Mouse (Mus musculus) gastrocnemius, adult 2 months (tissue): ENCODE data around the gene Nosip. TPM values are rescaled to one million over a fixed set of nuclear protein-coding genes. Genes with fewer than 3 reads are reported as not detected.

Source experiments
- DNase-seq: peaks from one replicate; pipeline ENCODE4 v3.0.0; 2022
- H3K27ac ChIP-seq: fragments of 200-600 bp; 2 replicates; pipeline ENCODE4 v1.8.1; 2022; ENCODE audit warnings: mild to moderate bottlenecking
- H3K4me3 ChIP-seq: fragments of 200-600 bp; 2 replicates; pipeline ENCODE4 v1.8.1; 2022; ENCODE audit warnings: mild to moderate bottlenecking, moderate library complexity
- CTCF ChIP-seq: fragments of 200-600 bp; IDR thresholded peaks from 2 replicates; pipeline ENCODE4 v1.8.1; 2022; ENCODE audit warnings: antibody characterized with exemption, mild to moderate bottlenecking, moderate library complexity
- intact Hi-C: fragments of 180-260 bp; cut with DNase I; formaldehyde crosslinking; loops from one replicate; pipeline ENCODE4 v1.15.1; 2025
- total RNA-seq, 2 experiments: library from RNA; stranded (reverse); gene quantifications; 2 replicates each; pipeline ENCODE4 v1.2.3; 2021

The Nosip gene
- total RNA-seq, 2 experiments from 2014 or later: 30.2 to 32.9 TPM

GRCm38 (mm10) chr7:45024281-45025248, 37.7 kb upstream of the Nosip start:
- intact Hi-C loops: no loop called here
- no peak for TF ChIP-seq CTCF
- no peak for DNase-seq
- H3K4me3 ChIP-seq: no peak overlapping the region
- H3K27ac ChIP-seq: peak overlapping the region; percentile 87

GRCm38 (mm10) chr7:45025601-45026220, 36.5 kb upstream of the Nosip start:
- Histone ChIP-seq H3K27ac (peak overlapping the region; percentile 87), H3K4me3 (no peak overlapping the region)
- DNase-seq: peak; percentile 77
- no peak for TF ChIP-seq CTCF
- intact Hi-C loops: no loop called here

GRCm38 (mm10) chr7:45026256-45026655, 36.0 kb upstream of the Nosip start:
- intact Hi-C loops: no loop called here
- Histone ChIP-seq H3K27ac (peak overlapping the region; percentile 87), H3K4me3 (no peak overlapping the region)
- DNase-seq: no peak
- no peak for TF ChIP-seq CTCF

GRCm38 (mm10) chr7:45027761-45028160, 34.5 kb upstream of the Nosip start:
- no peak overlapping the region for H3K27ac ChIP-seq
- intact Hi-C loops: no loop called here
- TF ChIP-seq CTCF: no peak
- DNase-seq: no peak
- H3K4me3 ChIP-seq: no peak overlapping the region

DNA sequence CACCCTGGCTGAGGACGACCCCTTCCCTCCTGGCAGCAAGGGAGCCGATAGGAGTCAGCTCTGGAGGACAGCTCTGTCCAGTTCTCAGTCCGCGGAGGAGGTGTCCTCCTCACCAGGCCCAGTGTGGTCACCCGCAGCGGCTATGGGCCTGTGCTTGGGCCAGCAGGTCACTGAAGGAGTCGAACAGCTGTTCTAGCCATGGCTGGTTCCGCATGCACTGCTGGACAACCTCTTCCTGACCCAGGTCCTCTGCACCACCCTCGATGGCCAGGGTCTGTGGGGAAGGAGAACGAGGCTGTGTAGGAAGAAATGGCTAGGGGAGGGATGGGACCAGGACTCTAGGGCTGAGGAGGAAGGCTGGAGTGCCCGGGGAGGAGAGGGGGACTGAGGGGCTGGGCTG, 33.9 kb upstream of the Nosip start:
- intact Hi-C loops: no loop called here

DNA sequence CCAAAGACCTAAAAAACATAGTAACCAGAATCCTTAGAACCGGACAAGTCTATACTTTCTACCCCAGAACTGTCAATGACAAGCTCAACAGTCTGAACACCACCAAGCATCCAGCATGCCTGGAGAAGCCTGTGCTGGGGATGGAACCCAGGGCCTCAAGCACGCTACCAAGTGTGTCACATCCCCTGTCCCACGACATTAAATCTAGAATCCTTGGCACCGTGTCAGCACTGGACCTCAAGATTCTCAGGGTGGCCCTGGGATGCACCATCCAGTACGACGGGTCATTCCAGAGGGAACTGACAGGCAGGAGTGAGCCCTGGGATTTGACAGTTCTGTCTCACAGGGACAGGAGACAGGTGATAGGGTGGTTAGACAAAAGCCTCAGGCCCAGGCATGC, 32.2 kb upstream of the Nosip start:
- Histone ChIP-seq H3K27ac (no peak overlapping the region), H3K4me3 (no peak overlapping the region)
- TF ChIP-seq CTCF: no peak
- intact Hi-C loops: no loop called here
- DNase-seq: no peak

More for the DNA sequence above, 33.9 kb upstream of the Nosip start:
- no peak for DNase-seq
- TF ChIP-seq CTCF: no peak
- Histone ChIP-seq H3K27ac (no peak overlapping the region), H3K4me3 (no peak overlapping the region)

- Histone ChIP-seq H3K27ac (no peak overlapping the region), H3K4me3 (no peak overlapping the region)
- TF ChIP-seq CTCF: no peak
- no peak for DNase-seq
- intact Hi-C loops: no loop called here
Measured at GRCm38 (mm10) chr7:45030857-45031256, 31.4 kb upstream of the Nosip start.

DNA sequence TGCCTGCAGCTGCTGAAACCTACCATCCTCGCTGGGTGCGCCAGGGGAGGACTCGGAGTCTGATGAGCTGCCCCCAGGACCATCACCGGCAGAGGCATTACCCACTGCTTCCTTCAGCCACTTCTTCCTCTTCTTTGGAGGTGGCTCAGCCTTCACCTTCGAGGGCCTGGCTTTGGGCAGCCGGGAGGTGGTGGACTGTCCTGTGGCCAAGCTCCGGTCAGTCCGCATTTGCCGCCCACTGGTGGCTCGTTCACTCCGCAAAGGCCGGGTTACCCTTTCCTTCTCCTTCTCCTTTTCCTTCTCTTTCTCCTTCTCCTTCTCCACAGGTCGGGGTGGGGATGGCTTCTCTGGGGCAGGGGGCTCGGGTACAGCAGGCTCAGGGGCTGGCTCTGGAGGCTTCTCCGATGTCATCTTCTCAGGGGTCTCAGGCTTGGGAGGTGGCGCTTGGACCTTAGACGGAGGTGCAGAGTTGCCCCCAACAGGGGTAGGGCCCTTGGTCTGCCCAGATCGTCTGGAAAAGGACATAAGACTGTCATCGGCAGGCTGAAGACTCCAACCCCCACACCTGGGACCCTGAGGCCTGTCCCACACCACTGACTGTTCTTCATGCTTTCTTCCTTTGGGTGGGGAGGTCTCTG, 28.4 kb upstream of the Nosip start:
- no peak for TF ChIP-seq CTCF
- Histone ChIP-seq H3K27ac (no peak overlapping the region), H3K4me3 (no peak overlapping the region)
- intact Hi-C loops: no loop called here
- DNase-seq: no peak

DNA sequence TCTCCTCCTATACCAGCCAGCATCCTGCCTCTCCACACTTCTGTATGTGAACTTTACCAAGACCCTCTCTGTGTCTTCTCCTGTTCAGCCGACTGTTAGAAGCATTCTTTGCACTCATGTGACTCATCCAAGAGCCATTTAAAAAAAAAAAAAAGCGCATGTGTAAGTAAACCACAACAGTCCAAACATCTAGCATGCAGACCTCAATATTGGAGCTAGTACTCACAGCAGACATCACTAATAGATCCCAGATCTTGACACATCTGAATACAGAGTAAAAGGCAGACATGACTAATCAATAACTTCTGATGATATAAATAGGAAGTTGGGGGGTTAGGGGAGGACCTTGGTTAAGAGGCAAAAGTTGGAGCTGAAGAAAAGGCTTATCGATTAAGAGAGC, 26.6 kb upstream of the Nosip start:
- no peak overlapping the region for H3K4me3 ChIP-seq
- intact Hi-C loops: no loop called here
- H3K27ac ChIP-seq: no peak overlapping the region
- DNase-seq: no peak
- TF ChIP-seq CTCF: no peak

DNA sequence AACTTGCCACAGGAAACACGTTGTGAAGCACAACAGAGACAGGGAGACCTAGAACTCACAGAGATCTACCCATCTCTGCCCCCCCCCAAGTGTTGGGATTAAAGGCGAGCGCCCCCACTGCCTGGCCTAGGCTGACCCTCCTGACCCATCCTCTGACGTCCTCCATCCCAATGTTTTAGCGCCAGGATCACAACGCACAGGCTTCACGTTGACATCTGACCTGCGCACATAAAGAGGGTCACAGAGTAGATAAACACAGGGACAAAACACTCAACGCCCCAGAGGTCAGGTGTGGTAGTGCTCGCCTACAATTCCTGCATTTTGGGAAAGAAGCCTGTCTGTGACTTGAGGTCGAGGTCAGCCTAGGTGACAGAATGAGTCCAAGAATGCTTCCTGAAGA, 25.5 kb upstream of the Nosip start:
- no peak overlapping the region for H3K4me3 ChIP-seq
- DNase-seq: no peak
- TF ChIP-seq CTCF: no peak
- no peak overlapping the region for H3K27ac ChIP-seq
- intact Hi-C loops: no loop called here

- Histone ChIP-seq H3K27ac (no peak overlapping the region), H3K4me3 (no peak overlapping the region)
- DNase-seq: peak; percentile 69
- intact Hi-C loops: no loop called here
- peak; percentile 82 for TF ChIP-seq CTCF
Measured at GRCm38 (mm10) chr7:45037720-45038361, 24.4 kb upstream of the Nosip start.

DNA sequence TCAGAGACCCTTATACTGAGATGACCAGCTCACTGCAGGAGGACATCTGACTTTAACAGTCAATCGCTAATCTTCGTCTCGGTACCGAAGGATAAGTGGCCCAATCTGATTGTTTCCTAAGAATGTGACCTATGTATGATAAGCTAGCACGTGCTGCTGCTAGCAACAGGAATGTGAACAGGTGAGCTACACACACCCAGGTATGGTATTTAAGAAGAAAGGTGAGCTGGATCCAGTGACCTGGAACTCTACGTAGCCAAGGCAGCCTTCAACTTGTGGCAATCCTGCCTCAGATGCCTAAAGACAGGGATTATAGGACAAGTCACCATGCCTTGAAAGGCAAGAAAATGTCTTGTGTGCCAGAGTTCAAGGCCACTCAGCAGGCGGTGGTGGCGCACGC, 23.8 kb upstream of the Nosip start:
- H3K4me3 ChIP-seq: no peak overlapping the region
- TF ChIP-seq CTCF: no peak
- no peak overlapping the region for H3K27ac ChIP-seq
- DNase-seq: no peak
- intact Hi-C loops: no loop called here
